Mouse (Mus musculus) cerebellum, adult 18-20 months (tissue): ENCODE data around the gene Rtbdn.

Source experiments
- DNase-seq, 2 experiments: peaks; one replicate each; pipeline ENCODE4 v3.0.0; 2021

The Rtbdn gene

DNA sequence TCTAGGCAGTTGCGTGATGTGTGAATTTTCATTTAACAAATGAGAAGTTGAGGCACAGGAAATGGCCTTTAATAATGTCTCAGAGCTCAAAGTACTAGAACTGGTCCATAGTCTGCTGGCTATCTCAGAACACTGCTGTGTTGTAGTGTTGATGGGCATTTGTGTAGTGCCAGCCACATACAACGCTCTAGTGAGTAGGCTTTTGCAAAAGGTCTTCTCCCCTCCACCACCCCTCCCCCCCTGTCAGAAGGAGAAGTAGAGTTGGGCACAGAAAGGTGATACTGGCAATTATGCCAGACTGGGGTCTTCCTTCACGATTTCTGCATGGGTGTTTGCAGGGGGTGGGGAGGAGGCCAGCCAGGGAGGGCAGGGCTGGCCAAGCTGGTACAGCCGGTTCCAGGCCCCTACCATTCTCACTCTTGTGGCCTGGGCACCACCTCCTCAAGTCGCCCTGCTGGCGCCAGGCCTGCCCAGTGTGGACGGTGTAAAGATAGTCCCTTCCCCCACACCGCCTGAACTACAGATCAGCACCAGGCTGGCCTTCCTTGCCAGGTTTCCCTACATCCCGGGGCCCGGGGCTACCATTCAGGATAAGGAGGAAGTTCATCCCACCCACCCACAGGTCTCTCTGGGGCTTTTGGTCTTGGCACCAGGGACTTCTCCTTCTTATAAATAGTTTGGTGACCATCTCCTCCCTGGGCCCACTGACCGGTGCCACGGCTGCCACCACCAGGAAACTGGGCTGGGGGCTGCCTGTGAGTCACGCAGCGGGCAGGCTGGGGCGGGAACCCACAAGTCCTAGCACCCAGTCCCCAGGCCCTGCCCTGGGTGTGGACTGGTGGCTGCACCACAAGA is 35.1 kb downstream of the Rtbdn start:
- DNase-seq, result no peak

GRCm38 (mm10) chr8:84982499-84983011 is 35.8 kb downstream of the Rtbdn start:
- DNase-seq, result no peak

DNA sequence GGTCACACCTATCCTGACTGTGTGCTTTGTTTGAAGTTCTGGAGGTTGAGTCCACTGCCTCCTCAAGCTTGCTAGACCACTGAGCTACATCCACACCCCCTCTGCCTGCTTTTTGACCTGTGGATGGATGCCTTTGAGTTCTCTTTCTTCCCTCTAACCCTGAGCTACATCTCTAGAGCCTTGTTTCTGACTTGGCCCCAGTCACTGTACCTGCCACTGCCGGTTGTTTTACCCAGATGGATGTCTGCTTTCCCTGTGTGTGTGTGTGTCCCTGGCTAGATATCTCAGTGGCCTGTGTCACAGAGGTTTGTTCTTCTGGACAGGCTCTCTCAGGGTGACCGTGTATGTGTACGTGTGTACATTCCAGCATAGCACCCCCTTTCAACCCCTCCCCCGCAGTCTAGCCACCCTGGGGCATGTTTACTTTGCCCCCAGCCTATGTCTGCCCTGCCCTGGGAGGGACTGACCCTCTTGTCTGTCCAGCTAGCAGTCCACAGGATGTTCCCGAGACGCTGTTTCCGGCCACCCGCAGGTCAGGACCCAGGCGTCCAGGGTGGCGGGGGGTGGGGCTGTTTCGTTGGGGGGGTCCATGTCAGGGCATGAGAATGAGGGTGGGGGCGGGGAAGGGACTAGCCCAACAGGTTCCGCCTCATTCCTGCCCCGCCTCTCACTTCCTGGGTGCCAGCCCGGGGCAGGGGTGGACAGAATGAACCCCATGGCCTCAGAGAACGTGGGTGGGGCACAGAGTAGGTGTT is 37.7 kb downstream of the Rtbdn start:
- no peak for DNase-seq

- DNase-seq, result no peak
Observed at GRCm38 (mm10) chr8:84985049-84985683, 38.4 kb downstream of the Rtbdn start.

GRCm38 (mm10) chr8:84985684-84986378 is 39.0 kb downstream of the Rtbdn start:
- DNase-seq, result peak; percentile 91 to 94

DNA sequence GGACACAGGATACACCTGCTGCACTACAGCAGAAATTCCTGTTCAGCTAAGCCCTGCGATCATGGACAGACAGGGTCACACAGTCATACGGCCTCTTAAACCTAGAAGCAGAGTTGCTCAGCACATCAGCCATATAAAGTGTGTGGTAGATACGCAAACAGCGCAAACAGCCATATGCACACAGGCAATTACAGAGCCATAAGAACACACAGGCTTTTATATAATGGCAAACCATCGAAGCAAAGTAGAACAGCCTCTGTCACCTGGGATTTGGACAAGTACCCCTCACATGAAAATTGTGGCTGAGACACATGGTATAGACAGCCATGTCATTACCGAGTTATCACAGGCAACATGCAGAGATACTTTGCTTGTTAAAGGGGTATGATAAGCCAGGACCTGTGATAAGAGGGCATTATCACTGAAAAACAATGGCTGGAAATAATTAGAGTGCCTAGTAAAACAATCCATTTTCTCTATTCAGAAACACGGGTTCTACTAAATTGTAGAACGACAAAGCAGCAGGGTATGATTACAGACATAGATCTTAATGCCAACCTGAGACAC is 39.7 kb downstream of the Rtbdn start:
- no peak for DNase-seq

DNA sequence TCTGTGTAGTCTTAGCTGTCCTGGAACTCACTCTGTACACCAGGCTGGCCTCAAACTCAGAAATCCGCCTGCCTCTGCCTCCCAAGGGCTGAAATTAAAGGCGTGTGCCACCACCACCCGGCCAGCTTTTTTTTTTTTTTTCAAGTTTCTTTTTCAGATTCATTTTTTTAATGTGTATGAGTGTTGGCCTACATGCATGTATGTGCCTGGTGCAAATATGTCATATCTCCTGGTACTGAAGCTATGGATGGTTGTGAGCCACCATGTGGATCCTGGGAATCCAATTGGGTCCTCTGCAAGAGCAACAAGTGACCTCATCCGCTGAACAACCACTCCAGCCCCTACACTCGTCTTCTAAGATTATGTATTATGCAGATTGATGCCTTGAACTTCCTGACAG is 40.6 kb downstream of the Rtbdn start:
- DNase-seq, result peak in 1 of 2 experiments; percentile 6

DNA sequence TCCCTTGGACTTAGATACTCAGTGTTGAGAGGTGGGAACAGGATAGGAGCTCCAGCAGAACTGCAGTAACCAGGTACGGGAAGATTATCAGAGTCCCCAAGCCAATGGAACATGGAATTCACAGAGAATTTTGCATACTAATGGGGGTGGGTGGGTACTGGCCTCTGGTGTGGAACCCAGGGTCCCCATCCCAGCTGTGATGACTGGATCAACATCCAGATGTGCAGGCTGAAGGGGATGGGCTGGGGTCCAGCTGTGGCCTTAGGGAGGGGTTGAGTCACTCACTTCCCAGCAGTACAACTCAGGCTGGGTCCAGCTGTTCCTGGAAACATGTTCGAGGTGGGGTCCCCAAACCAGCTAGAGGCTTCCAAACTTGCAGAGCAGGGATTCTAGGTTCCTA is 41.1 kb downstream of the Rtbdn start:
- DNase-seq, result no peak

- DNase-seq, result peak; percentile 45 to 47
Observed at GRCm38 (mm10) chr8:84989311-84989731, 42.5 kb downstream of the Rtbdn start.

DNA sequence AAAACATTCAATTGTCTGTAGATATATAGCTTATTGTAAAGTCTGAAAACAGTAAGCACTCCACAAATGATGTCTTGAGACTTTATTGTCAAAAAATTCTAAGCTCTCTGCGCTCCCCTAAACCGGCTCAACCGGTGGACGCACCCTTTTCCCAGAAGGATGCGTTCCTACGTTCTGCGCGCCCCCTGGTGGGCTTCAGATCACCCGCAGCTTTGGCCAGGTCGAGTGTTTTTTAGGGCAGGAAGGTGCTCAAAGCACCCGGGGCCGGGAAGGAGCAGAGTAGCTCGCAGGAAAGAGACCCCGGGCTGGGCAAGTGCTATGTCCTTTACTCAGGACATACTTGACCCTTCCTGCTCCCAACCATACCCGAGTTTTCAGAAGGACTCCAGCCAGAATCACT is 43.0 kb downstream of the Rtbdn start:
- peak; percentile 91 to 95 for DNase-seq

DNA sequence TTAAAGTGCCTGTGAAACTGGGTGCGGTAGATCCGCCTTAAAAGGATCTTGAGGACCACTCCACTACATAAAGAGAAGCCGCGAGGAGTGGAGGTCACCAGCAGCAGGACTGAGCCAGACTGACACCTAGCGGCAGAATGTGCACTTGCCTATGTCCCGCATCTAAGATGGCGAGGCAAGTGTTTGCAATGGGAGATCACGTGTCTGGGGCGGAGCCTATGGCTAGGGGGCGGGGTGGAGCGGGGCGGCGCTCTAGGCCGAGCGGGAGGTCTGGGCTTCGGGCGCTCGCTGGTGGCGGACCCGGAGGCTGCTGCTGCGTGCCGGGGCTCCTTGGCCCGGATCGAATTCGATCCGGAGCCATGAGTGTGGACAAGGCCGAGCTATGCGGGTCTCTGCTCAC is 43.6 kb downstream of the Rtbdn start, which contains the start of gene Hook2:
TSS of gene Hook2 (plus strand) at position 255 of the 400 bp plus-strand sequence.
- DNase-seq, result peak; percentile 96 to 98

- peak in 1 of 2 experiments; percentile 64 for DNase-seq
Observed at GRCm38 (mm10) chr8:84990836-84991235, 44.0 kb downstream of the Rtbdn start.

DNA sequence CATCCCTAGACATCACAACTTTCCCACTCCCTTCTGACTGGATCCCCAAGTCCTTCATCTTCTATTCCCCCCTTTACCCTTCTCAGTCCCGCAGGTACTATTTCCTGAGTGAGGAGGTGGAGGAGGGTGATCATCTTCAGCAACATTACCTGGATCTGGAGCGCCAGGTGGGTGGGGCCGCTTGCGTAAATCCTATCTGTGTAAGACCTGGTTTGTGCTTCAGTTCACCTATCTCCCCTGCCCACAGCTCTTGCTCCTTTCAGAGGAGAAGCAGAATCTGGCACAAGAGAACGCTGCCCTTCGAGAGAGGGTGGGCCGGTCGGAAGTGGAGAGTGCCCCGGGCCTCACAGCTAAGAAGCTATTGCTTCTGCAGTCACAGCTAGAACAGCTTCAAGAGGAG is 47.6 kb downstream of the Rtbdn start:
- peak in 1 of 2 experiments; percentile 2 for DNase-seq

DNA sequence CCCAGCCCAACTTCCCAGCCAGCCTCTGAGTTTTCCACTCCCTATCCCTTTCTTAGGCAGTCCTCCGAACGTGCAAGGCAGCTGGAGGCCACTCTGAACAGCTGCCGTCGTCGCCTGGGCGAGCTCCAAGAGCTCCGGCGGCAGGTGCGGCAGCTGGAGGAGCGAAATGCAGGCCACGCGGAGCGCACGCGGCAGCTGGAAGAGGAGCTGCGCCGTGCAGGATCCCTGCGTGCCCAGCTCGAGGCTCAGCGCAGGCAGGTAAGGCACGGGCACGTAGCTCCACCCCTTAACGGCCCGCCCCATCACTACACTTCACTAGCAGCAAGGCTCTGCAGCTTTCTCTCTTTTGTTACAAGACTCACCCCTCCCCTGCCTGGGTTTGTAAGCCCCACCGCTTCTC is 48.9 kb downstream of the Rtbdn start:
- peak in 1 of 2 experiments; percentile 11 for DNase-seq

DNA sequence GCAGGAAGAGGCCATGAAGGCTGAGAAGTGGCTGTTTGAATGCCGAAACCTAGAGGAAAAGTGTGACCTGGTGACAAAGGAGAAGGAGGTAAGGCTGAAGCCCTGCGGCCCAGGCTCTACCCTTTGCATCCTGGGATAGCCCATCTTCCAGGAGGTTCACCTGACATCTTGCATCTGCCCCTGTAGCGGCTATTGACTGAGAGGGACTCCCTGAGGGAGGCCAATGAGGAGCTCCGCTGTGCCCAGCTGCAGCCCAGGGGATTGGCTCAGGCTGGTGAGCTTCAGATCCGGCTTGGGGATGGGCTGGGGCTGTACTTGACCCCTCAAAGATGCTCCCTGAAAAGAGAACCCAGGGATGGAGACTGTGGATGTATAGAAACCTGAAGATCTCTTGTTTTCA is 50.2 kb downstream of the Rtbdn start:
- DNase-seq, result no peak

GRCm38 (mm10) chr8:84997649-84998295 is 51.0 kb downstream of the Rtbdn start:
- peak; percentile 96 to 97 for DNase-seq
